Mouse (Mus musculus) brain, adult 2 months (tissue): Measurements from ENCODE around the gene Fpr-rs4.
A peak's percentile ranks its signal among the peaks of the same experiment; 100 is the strongest.
"Not testable (repeated sequence)": the region's sequence is repeated elsewhere in the genome, so short reads cannot be mapped to it uniquely, and the experiment has no call there.

Source experiments
- DNase-seq: peaks from one replicate; pipeline ENCODE4 v3.0.0; 2011; ENCODE audit warnings: low read depth, low spot score

Gene Fpr-rs4

DNA sequence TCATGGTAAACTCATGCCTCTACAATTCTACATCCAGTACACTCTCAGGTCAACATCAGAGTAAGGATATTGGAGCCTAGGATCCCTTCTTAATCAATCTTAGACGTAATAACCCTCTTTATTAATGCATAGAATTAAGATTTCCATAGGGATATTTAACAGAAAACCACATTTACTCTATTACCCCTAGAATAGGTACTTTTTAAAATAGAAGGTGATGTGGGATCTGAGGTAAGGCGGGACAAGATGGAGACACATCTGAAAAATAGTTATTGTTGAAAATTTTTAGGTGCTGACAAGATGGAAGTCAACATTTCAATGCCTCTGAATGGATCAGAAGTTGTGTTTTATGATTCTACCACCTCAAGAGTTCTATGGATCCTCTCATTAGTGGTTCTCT, at the start of gene Fpr-rs4:
TSS of gene Fpr-rs4 (plus strand) at position 301 of the 400 bp plus-strand sequence.
- no peak for DNase-seq

DNA sequence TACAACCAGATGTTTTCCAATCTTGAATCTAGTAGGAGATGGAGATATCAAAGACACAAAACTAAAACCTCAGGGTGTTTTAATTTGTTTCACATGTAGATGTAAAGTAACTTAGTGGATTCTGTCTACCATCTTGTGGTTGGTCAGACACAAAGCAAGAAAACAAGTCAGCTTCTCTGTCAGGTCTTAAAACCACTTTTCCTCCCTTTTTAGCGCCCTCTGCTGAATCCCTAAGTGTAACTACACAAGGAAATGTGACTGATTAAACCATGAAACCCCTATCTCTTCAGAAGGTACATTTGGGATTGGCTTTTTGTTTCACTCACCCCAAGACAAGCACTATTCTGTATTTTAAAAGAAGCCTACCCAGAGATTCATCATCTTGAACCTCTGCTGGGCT, 48.1 kb upstream of the Fpr-rs4 start:
- peak; percentile 8 for DNase-seq

DNA sequence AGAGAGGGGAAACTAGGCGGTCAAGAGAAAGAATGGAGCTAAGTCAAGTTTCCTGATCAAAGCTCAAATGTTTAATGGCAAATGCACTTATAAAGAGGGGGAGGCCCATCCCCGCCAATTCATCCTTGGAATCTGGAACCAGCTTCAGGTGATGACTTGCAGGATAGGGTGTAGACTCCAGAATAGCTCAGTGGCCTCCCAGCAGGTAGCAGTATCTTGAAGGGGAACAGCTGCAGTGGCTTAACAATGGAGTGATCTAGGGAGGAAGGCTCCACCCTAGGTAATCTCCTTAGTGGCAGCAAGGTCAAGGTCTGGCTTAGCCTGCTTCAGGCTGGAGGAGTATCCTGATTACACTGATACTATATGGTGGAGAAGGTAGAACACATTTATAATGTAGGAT, 40.3 kb upstream of the Fpr-rs4 start:
- DNase-seq, result not testable (repeated sequence)

DNA sequence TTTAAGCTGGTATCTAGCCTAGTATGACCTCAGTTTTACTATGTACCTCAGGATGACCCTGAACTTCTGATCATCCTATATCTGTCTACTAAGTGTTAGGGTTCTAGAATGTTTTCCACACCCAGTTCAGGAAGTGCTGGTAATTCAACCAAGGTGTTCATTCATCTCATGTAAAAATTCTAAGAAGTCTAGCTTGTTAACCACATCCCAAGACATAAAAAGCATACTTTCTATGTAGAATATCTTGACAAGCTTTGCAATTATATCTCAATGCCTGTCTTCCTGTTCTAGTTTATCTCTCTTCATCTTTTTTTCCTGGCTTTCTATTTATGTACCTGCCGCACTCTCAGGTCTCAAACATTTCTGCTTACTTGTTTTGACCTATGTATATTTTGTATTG, 16.8 kb upstream of the Fpr-rs4 start:
- no peak for DNase-seq

DNA sequence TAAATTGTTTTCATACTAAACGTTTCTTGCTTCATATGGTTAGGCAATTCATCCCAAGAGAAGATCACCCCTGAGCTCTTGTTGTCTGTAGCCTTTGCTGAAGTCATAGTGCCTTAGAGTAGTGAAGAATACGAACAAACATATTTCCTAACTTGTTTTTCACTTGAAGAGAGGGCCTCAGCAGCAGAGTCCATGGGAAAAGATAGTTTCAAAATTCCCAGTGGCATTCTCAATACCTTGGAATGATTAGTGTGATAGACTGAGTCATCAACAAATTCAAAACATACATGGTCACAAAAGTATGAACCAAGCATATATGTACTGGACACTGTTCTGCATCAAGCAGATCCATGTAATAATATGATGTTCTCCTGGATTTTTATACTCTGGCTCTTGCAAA, 27.6 kb downstream of the Fpr-rs4 start, which contains the start of gene Vmn2r124:
TSS of gene Vmn2r124 (plus strand) at position 301 of the 400 bp plus-strand sequence.
- DNase-seq, result no peak
